Mouse (Mus musculus): ENCODE data around the gene Ctdsp1.
A peak's percentile ranks its signal among the peaks of the same experiment; 100 is the strongest.

The Ctdsp1 gene

DNA sequence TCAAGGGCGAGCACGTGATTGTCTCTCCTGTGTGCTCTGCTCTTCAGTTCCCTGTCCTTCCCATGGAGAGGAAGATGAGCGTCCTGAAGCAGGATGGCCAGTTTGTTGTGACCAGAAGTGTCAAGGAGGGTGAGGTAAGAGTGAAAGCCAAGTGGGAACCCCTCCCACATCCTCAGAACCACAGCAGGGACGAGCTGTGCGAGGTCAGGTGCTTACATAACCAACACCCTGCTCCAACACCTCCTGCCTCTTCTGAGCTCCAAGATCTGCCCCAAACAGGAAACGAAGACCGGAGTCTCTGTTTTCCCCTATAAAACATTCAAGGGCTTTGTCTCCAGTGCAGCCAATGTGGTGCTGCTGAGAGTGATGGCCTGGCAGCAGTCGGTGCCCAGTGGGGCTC lies 27.0 kb upstream of the Ctdsp1 start:
- TF ChIP-seq GATA4 (IDR thresholded peaks at IDR 0.05; ENCODE audit: insufficient replicate concordance, low read length): no peak

DNA sequence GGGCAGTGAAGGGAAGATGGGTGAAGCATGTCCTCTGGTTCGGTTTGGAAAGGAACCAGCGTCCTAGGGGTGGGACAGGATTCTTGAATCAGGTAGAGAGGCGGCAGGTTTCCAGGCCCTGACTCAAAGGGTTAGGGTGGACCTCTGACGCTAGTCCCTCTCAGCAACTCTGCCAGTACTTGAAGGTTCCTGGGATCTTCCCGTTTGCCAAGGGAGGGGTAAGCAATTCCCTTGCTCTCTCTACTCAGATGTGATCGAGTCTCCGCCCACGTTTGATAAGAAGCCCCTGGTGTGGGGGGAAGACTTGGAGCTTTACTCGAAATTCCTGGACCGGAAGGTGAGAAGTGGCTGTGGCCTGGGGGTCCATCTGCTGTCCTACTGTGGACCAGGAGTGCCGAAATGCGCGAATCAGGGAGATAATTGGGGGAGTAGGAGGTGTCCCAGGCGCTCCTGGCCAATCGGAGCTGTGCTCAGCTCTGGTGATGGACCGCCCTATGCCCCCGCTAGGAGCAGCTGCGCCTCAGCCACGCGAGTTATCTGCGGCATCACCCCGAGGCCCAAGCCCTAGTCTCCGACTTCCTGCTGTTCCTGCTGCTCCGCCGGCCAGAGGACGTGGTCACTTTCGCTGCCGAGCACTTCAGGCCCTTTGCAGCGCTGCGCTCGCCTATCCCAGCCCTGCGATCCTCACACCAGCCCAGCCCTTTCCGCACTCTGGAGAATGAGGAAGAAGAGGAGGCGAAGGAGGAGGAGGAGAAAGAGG lies 23.2 kb upstream of the Ctdsp1 start:
- peak; percentile 67; the same call in 1 of the 2 replicates for TF ChIP-seq GATA4 (IDR thresholded peaks at IDR 0.05; ENCODE audit: insufficient replicate concordance, low read length)

DNA sequence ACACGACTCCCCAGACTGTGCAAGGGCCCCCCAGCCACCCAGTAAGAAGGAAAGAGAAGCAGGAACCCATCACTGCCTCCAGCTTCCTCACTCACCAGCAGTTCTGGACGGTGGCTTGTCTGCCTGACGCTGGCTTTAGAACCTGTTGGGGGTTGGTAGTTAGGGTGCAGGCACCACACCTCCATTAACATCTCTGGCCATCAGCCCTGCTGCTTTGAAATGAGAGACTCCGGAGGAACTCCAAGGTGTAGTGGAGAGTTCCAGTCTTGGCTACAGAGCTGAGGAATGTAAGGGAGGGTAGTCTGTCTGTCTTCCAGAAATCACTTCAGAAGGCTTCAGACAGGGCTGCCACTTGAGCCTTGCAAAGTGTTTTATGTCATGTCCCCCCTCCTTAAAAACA lies 21.3 kb upstream of the Ctdsp1 start:
- no peak for TF ChIP-seq GATA4 (IDR thresholded peaks at IDR 0.05; ENCODE audit: insufficient replicate concordance, low read length)

DNA sequence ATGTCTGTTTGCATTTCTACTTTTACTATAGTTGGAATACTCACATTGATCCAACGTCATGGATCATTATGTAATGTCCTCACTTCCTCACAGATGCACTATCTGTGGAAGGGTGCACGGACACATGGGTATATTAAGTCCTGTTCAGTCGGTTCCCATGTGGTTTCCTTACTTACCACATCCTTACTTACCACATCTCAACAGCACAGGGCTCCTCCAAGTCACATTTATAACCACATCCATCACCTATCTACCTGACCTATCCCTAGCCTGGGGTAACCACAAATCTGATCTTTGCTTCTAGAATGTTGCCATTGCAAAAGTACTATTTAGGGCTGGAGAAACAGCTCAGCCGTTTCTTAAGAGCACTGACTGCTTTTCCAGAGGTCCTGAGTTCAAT lies 17.9 kb upstream of the Ctdsp1 start:
- TF ChIP-seq GATA4 (IDR thresholded peaks at IDR 0.05; ENCODE audit: insufficient replicate concordance, low read length): no peak

DNA sequence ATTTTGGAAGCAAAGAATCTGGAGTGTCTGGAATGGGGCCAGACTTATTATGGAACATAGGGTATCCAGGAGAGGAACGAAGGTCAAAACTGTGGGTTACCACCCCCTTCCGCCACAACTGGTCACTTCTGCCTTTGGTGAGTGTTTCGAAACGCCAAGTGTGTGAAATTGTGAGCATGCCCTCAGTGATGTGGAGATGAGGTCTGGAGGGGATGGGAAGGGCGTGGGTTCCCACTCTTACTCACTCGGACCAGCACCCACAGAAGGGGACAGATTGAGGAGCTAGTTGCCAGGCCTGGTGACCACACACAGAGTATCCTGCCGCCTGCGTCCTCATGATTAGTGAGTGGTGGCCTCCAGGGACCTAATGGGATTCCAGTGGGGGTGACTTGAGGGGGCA lies 16.3 kb upstream of the Ctdsp1 start, which contains the start of gene Slc11a1:
TSS of gene Slc11a1 (plus strand) at position 216 of the 400 bp plus-strand sequence.
- TF ChIP-seq GATA4 (IDR thresholded peaks at IDR 0.05; ENCODE audit: insufficient replicate concordance, low read length): no peak

DNA sequence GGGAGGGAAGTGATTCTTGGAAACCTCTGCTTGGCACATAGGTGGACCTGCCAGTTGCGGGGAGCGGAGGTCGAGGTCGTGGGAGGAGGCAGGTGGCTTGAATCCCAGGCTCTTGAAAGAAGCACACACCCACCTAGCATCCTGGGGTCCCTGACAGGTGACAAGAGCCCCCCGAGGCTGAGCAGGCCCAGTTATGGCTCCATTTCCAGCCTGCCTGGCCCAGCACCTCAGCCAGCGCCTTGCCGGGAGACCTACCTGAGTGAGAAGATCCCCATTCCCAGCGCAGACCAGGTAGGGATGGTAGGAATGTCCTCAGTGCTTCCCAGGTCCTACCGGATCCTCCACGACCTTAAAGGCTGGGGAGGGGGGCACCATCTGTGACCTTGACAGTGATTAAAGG lies 15.7 kb upstream of the Ctdsp1 start:
- no peak for TF ChIP-seq GATA4 (IDR thresholded peaks at IDR 0.05; ENCODE audit: insufficient replicate concordance, low read length)

DNA sequence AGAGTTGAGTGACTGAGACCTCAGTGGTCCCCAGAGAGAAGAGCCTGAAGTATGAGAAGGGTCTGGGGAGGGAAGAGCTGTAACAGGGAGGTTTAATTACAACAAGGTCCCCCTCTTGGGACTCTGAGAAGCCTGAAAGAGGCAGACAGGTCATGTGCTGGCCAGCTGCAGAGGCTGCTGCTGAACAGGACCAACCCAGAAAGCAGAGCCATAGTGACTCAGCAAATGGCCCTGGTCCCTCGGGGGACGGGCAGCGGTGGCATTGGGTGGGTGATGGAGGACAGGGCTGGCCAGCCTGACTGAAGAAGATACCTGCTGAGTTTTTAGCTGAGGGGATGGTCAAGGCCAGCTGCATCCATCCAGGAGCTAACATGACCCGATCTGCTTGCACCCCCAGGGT lies 14.9 kb upstream of the Ctdsp1 start:
- no peak for TF ChIP-seq GATA4 (IDR thresholded peaks at IDR 0.05; ENCODE audit: insufficient replicate concordance, low read length)

DNA sequence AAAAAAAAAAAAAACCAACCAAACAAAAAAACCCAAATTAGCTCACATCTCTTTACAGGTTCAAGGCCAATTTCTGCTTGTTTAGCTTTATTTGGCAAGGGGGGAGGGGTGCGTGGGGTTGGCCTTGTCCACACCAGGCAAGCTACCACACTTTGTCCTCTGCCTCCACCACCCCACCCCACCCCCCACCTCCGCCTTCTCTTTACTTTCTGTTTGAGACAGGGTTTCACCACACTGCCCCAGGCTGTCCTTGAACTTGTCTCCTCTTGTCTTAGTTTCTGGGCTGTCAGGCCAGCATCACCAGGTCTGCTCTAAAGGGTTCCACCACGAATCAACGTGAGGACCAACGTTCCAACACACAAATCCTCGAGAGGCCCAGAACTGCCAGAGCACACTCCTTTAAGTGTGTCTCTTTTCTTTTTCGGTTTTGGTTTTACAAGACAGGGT lies 12.2 kb upstream of the Ctdsp1 start:
- TF ChIP-seq GATA4 (IDR thresholded peaks at IDR 0.05; ENCODE audit: insufficient replicate concordance, low read length): no peak

DNA sequence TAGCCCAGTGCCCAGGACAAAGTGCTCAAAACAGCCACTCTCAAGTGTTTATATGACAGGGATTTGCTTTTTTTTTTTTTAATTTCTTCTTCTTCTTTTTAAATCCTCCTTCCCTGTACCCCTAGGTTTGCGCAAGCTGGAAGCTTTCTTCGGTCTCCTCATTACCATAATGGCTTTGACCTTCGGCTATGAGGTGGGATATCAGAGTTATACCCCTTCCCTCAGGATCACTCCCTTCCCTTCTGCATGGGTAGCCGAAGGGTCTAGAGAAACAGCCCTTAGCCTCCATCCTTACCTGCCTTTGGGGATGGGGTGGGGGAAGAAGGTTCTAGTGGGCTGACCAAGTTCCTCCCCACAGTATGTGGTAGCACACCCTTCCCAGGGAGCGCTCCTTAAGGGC lies 10.8 kb upstream of the Ctdsp1 start:
- TF ChIP-seq GATA4 (IDR thresholded peaks at IDR 0.05; ENCODE audit: insufficient replicate concordance, low read length): no peak

DNA sequence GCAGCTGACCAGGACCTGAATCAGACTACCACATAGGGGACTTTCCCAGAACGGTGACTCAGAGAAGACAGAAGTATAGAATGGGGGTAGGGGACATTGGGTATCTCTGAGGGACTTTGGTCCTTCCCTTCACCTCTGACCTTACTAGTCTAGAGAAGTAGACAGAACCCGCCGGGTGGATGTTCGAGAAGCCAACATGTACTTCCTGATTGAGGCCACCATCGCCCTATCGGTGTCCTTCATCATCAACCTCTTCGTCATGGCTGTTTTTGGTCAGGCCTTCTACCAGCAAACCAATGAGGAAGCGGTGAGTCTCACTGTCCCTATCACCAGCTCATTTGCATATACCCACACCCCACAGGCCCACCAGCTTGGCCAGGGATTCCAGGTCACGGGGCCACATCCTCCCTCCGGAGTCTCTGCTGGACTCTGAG lies 9.7 kb upstream of the Ctdsp1 start:
- TF ChIP-seq GATA4 (IDR thresholded peaks at IDR 0.05; ENCODE audit: insufficient replicate concordance, low read length): no peak

DNA sequence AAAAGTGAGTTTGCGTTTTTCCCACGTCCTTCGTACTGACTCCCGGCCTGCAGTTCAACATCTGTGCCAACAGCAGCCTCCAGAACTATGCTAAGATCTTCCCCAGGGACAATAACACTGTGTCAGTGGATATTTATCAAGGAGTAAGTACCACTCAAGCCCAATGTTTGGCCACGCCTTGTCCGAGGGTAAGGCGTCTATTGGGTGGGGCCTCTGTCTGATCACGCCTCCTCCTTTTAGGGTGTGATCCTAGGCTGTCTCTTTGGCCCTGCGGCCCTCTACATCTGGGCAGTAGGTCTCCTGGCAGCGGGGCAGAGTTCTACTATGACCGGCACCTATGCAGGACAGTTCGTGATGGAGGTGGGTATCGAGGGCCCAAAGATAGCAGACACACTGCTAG lies 7.9 kb upstream of the Ctdsp1 start:
- TF ChIP-seq GATA4 (IDR thresholded peaks at IDR 0.05; ENCODE audit: insufficient replicate concordance, low read length): no peak

DNA sequence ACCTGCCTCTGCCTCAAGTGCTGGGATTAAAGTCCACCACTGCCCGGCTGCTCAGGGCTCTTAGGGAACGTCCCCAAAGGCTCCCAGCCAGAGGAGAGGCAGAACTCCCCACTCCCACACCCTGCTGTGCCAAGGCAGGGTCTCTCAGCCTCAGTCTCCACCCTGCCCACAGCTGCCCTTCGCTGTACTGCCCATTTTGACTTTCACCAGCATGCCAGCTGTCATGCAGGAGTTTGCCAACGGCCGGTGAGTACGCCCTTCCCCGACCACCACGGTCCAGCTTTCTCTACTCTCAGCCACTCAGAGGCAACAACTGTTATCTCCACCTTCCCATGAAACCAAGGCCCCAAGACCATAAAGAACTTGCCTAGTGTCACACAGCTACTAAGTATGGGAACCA lies 6.8 kb upstream of the Ctdsp1 start:
- TF ChIP-seq GATA4 (IDR thresholded peaks at IDR 0.05; ENCODE audit: insufficient replicate concordance, low read length): no peak

DNA sequence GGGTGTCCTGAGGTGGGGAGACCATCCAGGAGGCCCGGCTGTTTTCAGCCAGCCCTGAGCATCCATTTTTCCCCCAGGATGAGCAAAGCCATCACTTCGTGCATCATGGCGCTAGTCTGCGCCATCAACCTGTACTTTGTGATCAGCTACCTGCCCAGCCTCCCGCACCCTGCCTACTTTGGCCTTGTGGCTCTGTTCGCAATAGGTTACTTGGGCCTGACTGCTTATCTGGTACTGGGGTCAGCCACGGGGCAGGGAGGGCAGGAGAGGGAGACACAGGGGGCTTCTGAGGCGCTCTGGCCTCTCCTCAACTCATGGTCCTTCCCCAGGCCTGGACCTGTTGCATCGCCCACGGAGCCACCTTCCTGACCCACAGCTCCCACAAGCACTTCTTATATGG lies 6.2 kb upstream of the Ctdsp1 start:
- TF ChIP-seq GATA4 (IDR thresholded peaks at IDR 0.05; ENCODE audit: insufficient replicate concordance, low read length): no peak

DNA sequence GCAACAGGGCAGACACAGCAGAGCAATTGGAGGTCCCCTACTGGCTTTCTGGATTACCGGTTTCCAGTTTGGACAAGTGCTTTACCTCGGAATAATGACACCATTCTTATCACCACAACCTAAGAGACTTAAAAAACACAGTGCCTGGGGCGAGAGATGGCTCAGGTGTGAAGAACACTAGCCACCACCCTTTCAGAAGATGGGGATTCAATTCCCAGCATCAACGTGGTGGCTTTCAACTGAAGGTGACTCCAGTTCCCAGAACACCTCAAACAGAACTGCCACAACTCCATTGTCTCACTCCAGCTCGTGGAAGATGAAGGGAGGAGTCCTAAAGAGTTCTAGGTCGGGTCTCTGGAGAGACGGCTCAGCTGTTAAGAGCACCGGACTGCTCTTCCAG lies 5.8 kb upstream of the Ctdsp1 start:
- TF ChIP-seq GATA4 (IDR thresholded peaks at IDR 0.05; ENCODE audit: insufficient replicate concordance, low read length): no peak

DNA sequence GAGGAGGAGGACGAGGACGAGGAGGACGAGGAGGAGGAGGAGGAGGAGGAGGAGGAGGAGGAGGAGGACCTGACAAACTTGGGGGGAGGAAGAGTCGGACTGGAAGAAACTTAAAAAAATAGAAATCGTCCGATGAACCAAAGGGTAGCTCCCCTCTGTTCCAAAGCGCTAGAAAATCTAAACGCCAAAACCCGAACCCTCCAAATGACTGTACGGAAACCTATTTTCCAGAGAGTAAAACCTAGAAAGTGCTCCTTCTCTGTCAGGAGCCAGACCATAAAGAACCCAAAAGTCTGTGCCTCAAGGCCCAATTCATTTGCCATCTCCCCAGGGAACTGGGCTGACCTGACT lies 5.0 kb upstream of the Ctdsp1 start:
- no peak for TF ChIP-seq GATA4 (IDR thresholded peaks at IDR 0.05; ENCODE audit: insufficient replicate concordance, low read length)

DNA sequence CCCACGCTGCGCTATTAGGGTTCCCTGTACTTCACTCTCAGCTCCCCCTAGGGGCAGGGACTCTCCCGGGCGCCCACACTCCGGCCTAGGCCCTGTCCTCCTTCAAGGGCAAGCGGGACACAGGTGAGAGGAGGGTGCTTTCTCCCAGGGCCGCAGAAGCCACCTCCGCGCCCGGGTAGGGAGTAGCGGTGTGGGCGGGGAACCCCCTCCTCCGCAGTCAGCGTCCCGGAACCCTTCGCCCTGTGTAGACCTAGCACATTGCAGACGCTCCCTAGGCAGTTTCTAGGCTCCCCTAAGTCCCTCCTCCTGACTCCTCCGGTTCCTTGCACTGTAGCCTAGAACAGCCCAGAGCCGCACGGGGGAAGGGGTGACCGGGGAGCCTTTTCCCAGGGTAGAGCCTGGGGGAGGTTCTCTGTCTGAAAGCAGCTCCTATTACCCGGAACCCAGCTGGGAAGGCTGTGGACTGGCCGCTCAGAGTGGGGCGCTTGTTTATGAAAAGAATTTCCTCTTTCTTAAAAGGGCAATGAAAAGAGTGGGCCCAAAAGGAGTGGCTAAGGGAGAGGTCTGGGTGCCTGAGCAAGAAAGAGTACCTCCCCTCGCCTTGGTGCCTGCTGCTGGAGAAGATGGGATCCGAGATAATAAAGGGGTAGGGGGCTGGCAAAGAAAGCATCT lies 4.5 kb upstream of the Ctdsp1 start:
- peak; percentile 21; the same call in 1 of the 2 replicates for TF ChIP-seq GATA4 (IDR thresholded peaks at IDR 0.05; ENCODE audit: insufficient replicate concordance, low read length)
